Mouse (Mus musculus) stomach, postnatal 0 days (tissue): ENCODE data around the gene Fam126a. TPM values are rescaled to one million over a fixed set of nuclear protein-coding genes. Genes with fewer than 3 reads are reported as not detected.
A peak's percentile ranks its signal among the peaks of the same experiment; 100 is the strongest.

ENCODE experiments used
- ATAC-seq: fragments of 200-750 bp; cut with Nextera tagmentation; 2 replicates; pipeline ENCODE4 v1.8.0; 2017; ENCODE audit not compliant: low FRiP score, low TSS enrichment
- DNase-seq: peaks from one replicate; pipeline ENCODE4 v3.0.0-alpha.2; 2016; ENCODE audit warnings: low spot score
- H3K27ac ChIP-seq: fragments of 300-500 bp; sonication (generic); replicated peaks from 2 replicates; pipeline ENCODE4 v1.5.1; 2014; ENCODE audit warnings: mild to moderate bottlenecking, control low read depth
- H3K27me3 ChIP-seq: fragments of 300-500 bp; sonication (generic); 2 replicates; pipeline ENCODE4 v1.6.1; 2014; ENCODE audit warnings: low read length; ENCODE audit not compliant: control insufficient read depth, insufficient read depth
- H3K36me3 ChIP-seq: fragments of 300-500 bp; sonication (generic); 2 replicates; pipeline ENCODE4 v1.6.1; 2014; ENCODE audit warnings: low read length, mixed read lengths; ENCODE audit not compliant: control insufficient read depth, insufficient read depth
- H3K4me1 ChIP-seq: fragments of 300-500 bp; sonication (generic); replicated peaks from 2 replicates; pipeline ENCODE4 v1.6.1; 2014; ENCODE audit warnings: antibody characterized with exemption; ENCODE audit not compliant: control insufficient read depth, insufficient read depth
- H3K4me2 ChIP-seq: fragments of 300-500 bp; sonication (generic); replicated peaks from 2 replicates; pipeline ENCODE4 v1.6.1; 2014; ENCODE audit warnings: low read depth, mild to moderate bottlenecking, control low read depth, moderate library complexity
- H3K4me3 ChIP-seq: fragments of 300-500 bp; sonication (generic); 2 replicates; pipeline ENCODE4 v1.5.1; 2014; ENCODE audit warnings: low read depth, low read length, control low read depth
- H3K9ac ChIP-seq: fragments of 300-500 bp; sonication (generic); 2 replicates; pipeline ENCODE4 v1.6.1; 2014; ENCODE audit warnings: mild to moderate bottlenecking, low read length, control low read depth, mixed read lengths
- H3K9me3 ChIP-seq: fragments of 300-500 bp; sonication (generic); 2 replicates; pipeline ENCODE4 v1.6.1; 2016; ENCODE audit warnings: low read length; ENCODE audit not compliant: control insufficient read depth
- CTCF ChIP-seq: IDR thresholded peaks from 2 replicates; pipeline ENCODE4 v1.5.1; 2016; ENCODE audit warnings: antibody characterized with exemption, low read depth, mild to moderate bottlenecking, moderate library complexity
- EP300 ChIP-seq: optimal IDR thresholded peaks from 2 replicates; pipeline ENCODE3; 2016; ENCODE audit warnings: antibody characterized with exemption
- WGBS: fragments of 180-500 bp; shearing (Covaris S2); extraction: QIAGEN DNeasy Blood & Tissue Kit; methylation state at CpG from one replicate; pipeline ENCODE4 v1.1.7; 2014; 5-methylcytosine and 5-hydroxymethylcytosine counted together
- polyA plus RNA-seq: library from polyadenylated mRNA; unstranded; fragments of >200 nt; fragmentation: Nextera tagmentation; extraction: Ambion mirVana; gene quantifications from 2 replicates; pipeline ENCODE4 v1.2.1, GENCODE M21; 2015

The Fam126a gene
- polyA plus RNA-seq, 1 experiment from 2014 or later = 4.9 TPM

DNA sequence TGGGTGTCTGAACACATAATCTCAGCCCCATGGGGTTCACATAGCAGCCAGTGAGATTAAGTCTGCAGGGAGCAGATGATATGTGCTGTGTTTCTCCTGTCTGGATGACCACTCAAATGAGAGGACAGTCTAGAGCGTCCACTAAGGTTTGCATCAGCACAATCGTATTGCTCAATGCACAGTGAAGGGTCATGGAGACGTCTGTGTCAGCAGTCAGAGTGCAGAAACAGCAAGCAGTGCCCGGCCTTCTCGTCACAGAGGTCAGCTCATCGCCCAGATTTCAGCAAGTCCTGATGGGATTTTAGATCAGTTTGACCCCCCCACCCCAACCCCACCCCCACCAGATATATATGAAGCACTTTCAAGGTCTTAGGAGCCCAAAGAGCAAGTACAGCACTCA, 38.5 kb upstream of the Fam126a start:
- no peaks in the 10 kb centered on the region for H3K9me3 ChIP-seq
- H3K4me3 ChIP-seq = no peak overlapping the region
- DNase-seq (no peak), ATAC-seq (no peak)
- no peak overlapping the region for H3K27ac ChIP-seq
- WGBS = 72% methylated on average over 6 of the region's 6 CpGs
- no peaks in the 10 kb centered on the region for H3K36me3 ChIP-seq
- TF ChIP-seq CTCF = no peak
- TF ChIP-seq EP300 = no peak
- no peak overlapping the region for H3K4me2 ChIP-seq
- no peaks in the 10 kb centered on the region for H3K4me1 ChIP-seq
- H3K27me3 ChIP-seq = no peaks in the 10 kb centered on the region
- H3K9ac ChIP-seq = no peak overlapping the region

DNA sequence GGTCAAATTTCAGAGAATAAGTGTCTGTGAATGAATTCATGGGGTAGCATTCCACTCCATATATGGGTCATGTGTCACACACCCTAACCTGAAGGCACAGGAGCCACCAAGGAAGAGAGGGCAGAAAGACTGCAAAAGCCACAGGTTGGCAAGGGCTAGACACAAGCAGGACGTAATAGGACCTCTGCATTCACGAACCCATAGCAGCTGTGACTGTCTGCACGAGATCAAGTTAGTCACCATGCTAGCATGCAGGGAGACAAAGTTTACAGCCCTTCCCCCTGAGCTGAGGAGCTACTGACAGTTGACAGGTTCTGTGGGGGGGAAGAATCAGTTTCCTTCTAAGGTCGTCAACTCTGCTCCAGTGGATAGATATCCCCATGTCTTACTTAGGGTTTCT, 33.1 kb upstream of the Fam126a start:
- Histone ChIP-seq H3K9me3 (no peaks in the 10 kb centered on the region), H3K36me3 (no peaks in the 10 kb centered on the region), H3K4me1 (no peaks in the 10 kb centered on the region), H3K4me2 (no peak overlapping the region), H3K4me3 (no peak overlapping the region), H3K27ac (no peak overlapping the region), H3K27me3 (no peaks in the 10 kb centered on the region), H3K9ac (no peak overlapping the region)
- ATAC-seq (no peak), DNase-seq (no peak)
- WGBS = 77% methylated on average over 4 of the region's 4 CpGs
- TF ChIP-seq CTCF (no peak), EP300 (no peak)

DNA sequence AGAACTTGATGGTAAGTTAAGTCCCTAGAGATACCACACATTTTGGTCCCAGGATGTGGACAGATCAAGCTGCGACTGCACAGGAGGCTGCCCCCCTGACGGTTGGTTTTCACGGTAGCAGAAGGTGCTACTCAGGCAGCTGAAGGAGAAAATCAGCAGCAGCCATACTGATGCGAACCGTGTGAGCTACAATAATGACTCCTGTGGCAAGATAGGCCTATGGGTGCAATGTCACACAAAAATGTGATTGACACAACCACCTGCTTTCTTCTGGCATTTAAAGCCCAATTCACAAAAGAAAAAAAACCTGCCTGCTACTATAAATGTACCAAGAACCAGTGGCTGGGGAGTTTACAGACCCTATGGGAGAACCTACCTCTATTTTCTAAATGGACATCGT, 32.5 kb upstream of the Fam126a start:
- no peak overlapping the region for H3K27ac ChIP-seq
- no peaks in the 10 kb centered on the region for H3K27me3 ChIP-seq
- ATAC-seq = no peak
- WGBS = 84% methylated on average over 6 of the region's 6 CpGs
- DNase-seq = no peak
- no peaks in the 10 kb centered on the region for H3K4me1 ChIP-seq
- no peaks in the 10 kb centered on the region for H3K36me3 ChIP-seq
- no peak for TF ChIP-seq EP300
- no peak overlapping the region for H3K9ac ChIP-seq
- no peaks in the 10 kb centered on the region for H3K9me3 ChIP-seq
- no peak overlapping the region for H3K4me3 ChIP-seq
- no peak overlapping the region for H3K4me2 ChIP-seq

DNA sequence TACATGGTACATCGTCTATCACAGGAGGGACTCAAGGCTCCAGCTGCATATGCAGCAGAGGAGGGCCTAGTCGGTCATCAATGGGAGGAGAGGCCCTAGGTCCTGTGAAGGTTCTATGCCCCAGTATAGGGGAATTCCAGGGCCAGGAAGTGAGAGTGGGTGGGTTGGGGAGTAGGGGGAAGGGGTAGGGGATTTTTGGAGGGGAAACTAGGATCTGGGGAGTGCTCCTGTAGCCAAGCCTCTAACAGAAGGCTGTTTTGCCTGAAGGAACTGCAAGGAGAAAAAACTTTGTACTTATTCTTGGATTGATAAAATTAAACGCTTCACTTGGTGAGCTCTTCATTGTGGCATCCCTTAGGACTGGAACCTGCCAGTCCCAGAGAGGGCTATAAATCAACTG, 30.5 kb upstream of the Fam126a start:
- no peak overlapping the region for H3K9ac ChIP-seq
- H3K27ac ChIP-seq = no peak overlapping the region
- no peak overlapping the region for H3K4me3 ChIP-seq
- H3K4me1 ChIP-seq = no peaks in the 10 kb centered on the region
- DNase-seq (no peak), ATAC-seq (no peak)
- 46% methylated on average over 3 of the region's 3 CpGs for WGBS
- H3K36me3 ChIP-seq = no peaks in the 10 kb centered on the region
- H3K4me2 ChIP-seq = no peak overlapping the region
- TF ChIP-seq CTCF = no peak
- no peak for TF ChIP-seq EP300
- no peaks in the 10 kb centered on the region for H3K9me3 ChIP-seq
- no peaks in the 10 kb centered on the region for H3K27me3 ChIP-seq

DNA sequence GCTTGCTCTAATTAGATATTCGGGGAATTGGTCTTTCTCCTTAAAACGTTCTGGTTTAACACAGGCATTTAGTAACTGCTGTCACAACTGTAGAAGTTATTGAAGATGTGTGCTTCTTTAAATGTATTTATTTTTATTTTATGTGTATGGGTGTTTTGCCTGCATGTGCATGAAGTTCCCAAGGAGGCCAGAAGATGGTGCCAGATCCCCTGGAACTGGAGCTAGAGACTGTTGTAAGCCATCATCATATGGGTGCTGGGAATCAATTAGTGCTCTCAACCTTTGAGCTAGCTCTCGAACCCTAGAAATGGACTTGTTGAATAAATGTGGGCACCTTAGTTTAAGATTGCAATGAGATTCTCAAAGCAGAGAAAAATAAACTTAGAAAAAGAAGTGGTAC, 27.1 kb upstream of the Fam126a start:
- DNase-seq = no peak
- H3K9me3 ChIP-seq = peaks cover 5% of the 10 kb centered on the region; the same call in 1 of the 2 replicates
- ATAC-seq = no peak
- no peak overlapping the region for H3K4me3 ChIP-seq
- H3K4me1 ChIP-seq = no peaks in the 10 kb centered on the region; the same call in 1 of the 2 replicates
- TF ChIP-seq EP300 (no peak), CTCF (peak; percentile 55)
- H3K36me3 ChIP-seq = no peaks in the 10 kb centered on the region
- 73% methylated on average over 3 of the region's 3 CpGs for WGBS
- H3K27me3 ChIP-seq = no peaks in the 10 kb centered on the region
- no peak overlapping the region for H3K9ac ChIP-seq
- no peak overlapping the region for H3K4me2 ChIP-seq
- H3K27ac ChIP-seq = no peak overlapping the region

DNA sequence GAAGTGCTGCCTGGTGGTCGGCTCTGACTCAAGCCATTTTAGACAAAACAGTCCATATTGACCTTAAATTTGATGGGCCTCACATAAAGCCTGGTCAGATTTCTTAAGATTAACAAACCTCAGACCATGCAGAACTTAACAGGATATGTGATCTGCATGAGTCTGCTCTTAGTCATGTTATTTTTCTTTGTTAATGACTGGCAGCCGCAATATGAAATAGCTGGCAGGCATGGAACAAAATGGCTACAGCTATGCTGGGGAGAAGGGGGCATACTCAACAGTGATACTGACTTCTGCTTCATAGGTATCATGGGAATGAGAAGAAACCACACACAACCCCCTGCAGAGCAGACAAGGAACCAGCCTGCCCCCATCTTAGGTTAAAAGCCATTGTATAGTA, 26.4 kb upstream of the Fam126a start:
- ATAC-seq (no peak), DNase-seq (no peak)
- Histone ChIP-seq H3K9me3 (peaks cover 5% of the 10 kb centered on the region; the same call in 1 of the 2 replicates), H3K4me3 (no peak overlapping the region), H3K36me3 (no peaks in the 10 kb centered on the region), H3K4me2 (no peak overlapping the region), H3K4me1 (no peaks in the 10 kb centered on the region; the same call in 1 of the 2 replicates), H3K27me3 (no peaks in the 10 kb centered on the region), H3K27ac (no peak overlapping the region), H3K9ac (no peak overlapping the region)
- WGBS = 82% methylated on average over 2 of the region's 2 CpGs
- no peak for TF ChIP-seq EP300
- no peak for TF ChIP-seq CTCF
